Mouse (Mus musculus): Measurements from ENCODE around the gene Galc. TPM values are rescaled to one million over a fixed set of nuclear protein-coding genes. Genes with fewer than 3 reads are reported as not detected.

Galc gene
- polyA plus RNA-seq, 1 experiment from 2014 or later, result 9.2 TPM

DNA sequence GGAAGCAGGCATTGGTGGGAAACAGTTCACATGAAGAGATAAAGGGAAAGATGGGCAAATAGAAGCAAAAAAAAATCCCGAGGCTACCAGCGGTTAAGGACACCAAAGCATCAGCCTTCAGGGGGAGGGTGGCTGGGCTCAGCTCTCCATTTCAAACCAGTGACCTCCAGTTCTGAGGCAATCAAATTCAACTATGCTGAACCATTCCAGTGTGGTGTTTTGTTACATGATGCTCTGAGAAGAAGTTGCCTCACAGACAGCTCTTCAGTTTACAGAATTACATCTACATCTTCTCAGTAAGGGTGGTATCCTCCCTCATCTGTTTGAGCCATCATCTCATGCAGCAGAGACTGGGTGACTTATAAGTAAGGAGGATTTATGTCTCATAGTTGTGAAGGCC lies 82.6 kb downstream of the Galc start:
- no peaks in the 10 kb centered on the region for H3K9me3 ChIP-seq (ENCODE audit: control insufficient read depth, low read length)
- 94% methylated on average over 2 of the region's 2 CpGs for WGBS
- H3K4me2 ChIP-seq (ENCODE audit: low read depth, low read length), result no peak overlapping the region
- ATAC-seq, result no peak
- H3K27ac ChIP-seq (ENCODE audit: low read length), result no peak overlapping the region
- no peak overlapping the region for H3K4me3 ChIP-seq (ENCODE audit: low read length)
- H3K36me3 ChIP-seq (ENCODE audit: control insufficient read depth, insufficient read depth, low read length), result no peaks in the 10 kb centered on the region
- H3K4me1 ChIP-seq (ENCODE audit: control insufficient read depth, insufficient read depth, low read length), result no peaks in the 10 kb centered on the region
- no peak overlapping the region for H3K9ac ChIP-seq (ENCODE audit: low read depth, low read length)
- H3K27me3 ChIP-seq (replicated peaks; ENCODE audit: control insufficient read depth, insufficient read depth, low read length), result no peaks in the 10 kb centered on the region

DNA sequence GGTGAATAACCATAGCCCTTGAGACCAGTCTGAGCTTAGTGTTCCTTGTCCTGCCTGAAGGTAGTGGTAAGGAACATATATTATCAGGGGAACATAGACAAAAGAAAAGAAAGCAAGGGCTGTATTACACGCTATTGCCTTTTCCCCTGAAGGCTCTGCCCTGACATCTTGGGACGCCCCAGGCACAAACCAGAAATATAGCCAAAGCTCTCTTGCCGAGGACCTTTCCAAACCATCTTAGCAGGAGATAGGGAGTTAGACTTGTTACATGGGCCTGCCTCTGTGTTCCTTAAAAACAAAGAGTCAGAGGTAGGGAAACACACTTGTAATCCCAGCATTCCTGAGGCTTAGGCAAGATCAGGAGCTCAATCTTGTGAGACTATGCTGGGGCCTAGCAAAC lies 97.4 kb downstream of the Galc start:
- no peaks in the 10 kb centered on the region for H3K9me3 ChIP-seq (ENCODE audit: control insufficient read depth, low read length)
- no peaks in the 10 kb centered on the region for H3K27me3 ChIP-seq (replicated peaks; ENCODE audit: control insufficient read depth, insufficient read depth, low read length)
- no peak overlapping the region for H3K4me3 ChIP-seq (ENCODE audit: low read length)
- no peaks in the 10 kb centered on the region for H3K36me3 ChIP-seq (ENCODE audit: control insufficient read depth, insufficient read depth, low read length)
- no peaks in the 10 kb centered on the region for H3K4me1 ChIP-seq (ENCODE audit: control insufficient read depth, insufficient read depth, low read length)
- H3K4me2 ChIP-seq (ENCODE audit: low read depth, low read length), result no peak overlapping the region
- no peak overlapping the region for H3K27ac ChIP-seq (ENCODE audit: low read length)
- no peak overlapping the region for H3K9ac ChIP-seq (ENCODE audit: low read depth, low read length)
- WGBS, result 90% methylated on average over 3 of the region's 3 CpGs
- no peak for ATAC-seq

DNA sequence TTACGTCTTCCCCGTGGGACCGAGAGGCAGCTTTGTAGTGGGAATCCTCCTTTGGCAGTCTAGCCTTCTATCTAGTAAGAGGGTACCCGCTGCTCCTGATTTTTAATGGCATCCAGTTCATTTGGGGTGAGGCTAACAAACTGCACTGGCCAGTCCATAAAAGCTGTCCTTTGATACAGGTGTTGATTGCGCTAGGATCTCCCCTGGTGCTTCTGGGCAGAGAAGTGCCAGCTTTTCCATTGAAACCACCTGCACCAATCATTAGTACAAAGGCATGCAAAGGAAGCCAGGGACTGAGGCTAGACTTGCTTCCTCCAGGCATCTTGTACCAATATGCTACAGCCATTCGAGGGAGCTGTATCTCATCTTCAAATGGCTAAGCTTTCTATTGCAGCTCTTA lies 98.4 kb downstream of the Galc start:
- WGBS, result 70% methylated on average over 6 of the region's 6 CpGs
- no peak for ATAC-seq
- H3K4me3 ChIP-seq (ENCODE audit: low read length), result no peak overlapping the region
- no peak overlapping the region for H3K27ac ChIP-seq (ENCODE audit: low read length)
- no peaks in the 10 kb centered on the region for H3K36me3 ChIP-seq (ENCODE audit: control insufficient read depth, insufficient read depth, low read length)
- H3K4me2 ChIP-seq (ENCODE audit: low read depth, low read length), result no peak overlapping the region
- no peaks in the 10 kb centered on the region for H3K9me3 ChIP-seq (ENCODE audit: control insufficient read depth, low read length)
- H3K27me3 ChIP-seq (replicated peaks; ENCODE audit: control insufficient read depth, insufficient read depth, low read length), result no peaks in the 10 kb centered on the region
- H3K4me1 ChIP-seq (ENCODE audit: control insufficient read depth, insufficient read depth, low read length), result no peaks in the 10 kb centered on the region
- H3K9ac ChIP-seq (ENCODE audit: low read depth, low read length), result no peak overlapping the region

Other genes with a start within 250 kb of the Galc start
- gene Gpr65, start 9.2 kb upstream of the Galc start, polyA plus RNA-seq (2015; fragmentation: Nextera tagmentation; extraction: Ambion mirVana), result 2.4 and 2.6 TPM in 2 replicates